Mouse (Mus musculus) kidney, adult 18-20 months (tissue): ENCODE measurements around the gene Magi3.
A peak's percentile ranks its signal among the peaks of the same experiment; 100 is the strongest.

Source experiments
- DNase-seq: peaks from one replicate; pipeline ENCODE4 v3.0.0; 2021

The Magi3 gene

GRCm38 (mm10) chr3:104189234-104189633 is 30.9 kb downstream of the Magi3 start:
- no peak for DNase-seq

DNA sequence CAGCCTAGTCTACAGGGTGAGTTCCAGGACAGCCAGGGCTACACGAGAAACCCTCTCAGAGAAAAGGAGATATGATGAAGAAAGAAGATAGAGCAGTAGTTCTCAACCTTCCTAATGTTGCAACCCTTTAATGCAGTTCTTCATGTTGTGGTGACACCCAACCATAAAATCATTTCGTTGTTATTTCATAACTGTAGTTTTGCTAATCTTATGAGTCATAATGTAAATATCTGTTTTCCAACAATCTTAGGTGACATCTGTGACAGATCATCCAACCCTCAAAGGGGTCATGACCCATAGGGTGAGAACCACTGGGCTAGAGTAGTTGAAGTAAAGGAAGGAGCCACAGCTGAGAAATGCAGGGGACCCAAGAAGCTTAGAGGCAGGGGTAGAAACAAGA is 35.9 kb downstream of the Magi3 start:
- no peak for DNase-seq

DNA sequence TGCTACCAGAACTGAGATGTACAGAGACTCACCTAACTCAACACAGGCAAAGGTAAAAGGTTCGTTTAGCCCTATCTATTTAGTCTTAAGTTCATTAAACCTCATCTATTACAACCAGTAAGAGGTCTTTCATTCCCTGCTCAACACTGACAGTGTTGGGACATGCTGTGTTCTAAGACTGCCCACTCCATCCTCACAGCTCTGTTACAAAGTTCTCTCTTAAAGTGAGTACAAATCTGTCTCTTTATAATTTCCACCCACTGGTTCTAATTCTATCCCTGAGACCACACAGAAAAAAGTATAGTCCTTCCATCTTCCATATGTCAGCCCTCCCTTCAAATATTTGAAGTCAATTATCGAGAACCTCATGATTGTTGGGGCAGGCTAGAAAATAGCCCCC is 36.5 kb downstream of the Magi3 start:
- DNase-seq: no peak

DNA sequence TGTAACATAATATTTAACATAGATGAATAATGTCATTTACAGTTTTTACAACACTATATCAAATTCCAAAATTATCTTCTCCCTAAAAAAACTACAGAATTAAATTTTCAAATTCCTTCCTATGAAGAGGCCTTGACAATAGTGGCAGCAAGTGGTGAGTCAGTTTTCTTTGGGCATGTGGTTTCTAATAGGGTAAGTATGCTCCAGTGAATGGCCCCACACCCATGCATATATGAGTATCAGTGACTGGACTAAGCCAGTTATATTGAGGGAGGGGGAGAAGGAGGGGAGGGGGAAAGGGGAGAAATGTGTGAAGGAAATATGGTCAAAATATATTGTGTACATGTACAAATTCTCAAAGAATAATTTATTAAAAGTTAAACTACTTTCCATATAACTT is 37.5 kb downstream of the Magi3 start:
- DNase-seq: no peak

DNA sequence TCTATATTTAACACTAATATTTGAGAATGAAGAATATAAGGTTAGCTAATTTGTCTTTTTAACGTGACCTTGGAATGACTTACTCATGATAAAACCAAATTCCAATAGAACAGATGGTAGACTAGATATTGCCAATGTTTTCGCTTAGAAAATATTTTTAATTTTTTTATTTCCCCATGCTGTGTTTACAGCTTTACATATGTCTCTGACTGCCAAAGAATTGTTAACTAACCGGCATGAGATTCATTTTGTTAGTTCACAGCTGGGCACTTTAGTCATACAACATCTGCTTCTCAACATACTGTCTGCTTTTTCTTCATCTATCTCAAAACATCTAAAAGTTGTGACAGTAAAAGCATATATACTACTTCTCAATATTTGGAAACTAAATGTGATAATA is 58.8 kb downstream of the Magi3 start:
- no peak for DNase-seq

- DNase-seq: no peak
These were observed 59.6 kb downstream of the Magi3 start for GRCm38 (mm10) chr3:104160603-104161002.

- no peak for DNase-seq
These were observed 70.0 kb downstream of the Magi3 start for GRCm38 (mm10) chr3:104150146-104150545.

DNA sequence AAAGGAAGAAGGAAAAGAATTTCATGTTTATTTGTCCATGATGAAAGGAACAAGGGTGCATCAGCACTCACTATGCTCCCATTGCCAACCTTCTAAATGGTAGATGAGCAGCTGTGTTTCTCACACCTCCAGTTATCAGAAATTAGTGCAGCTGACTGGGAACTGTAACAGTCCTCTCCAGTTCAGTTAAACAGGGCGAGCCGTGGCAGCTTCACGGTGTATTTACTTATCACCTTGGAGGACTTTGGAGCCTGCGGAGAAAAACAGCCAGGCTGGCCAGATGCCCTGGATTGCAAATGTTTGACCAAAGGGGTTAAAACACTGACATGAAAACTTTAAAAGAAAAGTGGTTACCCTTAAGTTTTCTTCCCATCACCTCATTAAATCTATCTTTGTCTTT is 77.8 kb downstream of the Magi3 start:
- DNase-seq: peak; percentile 85

DNA sequence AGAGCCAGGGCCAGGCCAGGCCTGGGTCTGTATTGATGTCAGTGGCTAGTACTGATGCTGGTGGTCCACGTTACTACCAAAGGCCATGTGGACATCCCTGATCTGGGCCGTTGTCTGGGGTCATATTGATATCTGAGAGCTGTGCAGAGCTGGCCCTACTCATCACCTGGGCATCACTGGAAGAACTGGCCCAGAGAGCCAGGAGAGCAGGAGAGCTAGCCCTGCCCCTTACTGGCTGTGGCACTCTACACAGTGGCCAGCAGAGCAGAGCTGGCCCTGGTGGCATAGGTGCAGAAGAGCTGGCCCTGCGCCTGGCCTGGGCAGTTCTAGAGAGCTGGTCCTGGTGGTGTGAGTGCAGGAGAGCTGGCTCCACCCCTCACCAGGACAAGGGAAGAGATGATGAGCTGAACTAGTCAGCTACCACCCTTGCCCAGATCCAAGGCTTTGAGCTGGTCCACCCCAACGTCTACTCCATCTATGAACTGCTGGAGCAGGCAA is 81.2 kb downstream of the Magi3 start:
- DNase-seq: no peak

- DNase-seq: no peak
These were observed 94.5 kb downstream of the Magi3 start for GRCm38 (mm10) chr3:104125628-104126027.

DNA sequence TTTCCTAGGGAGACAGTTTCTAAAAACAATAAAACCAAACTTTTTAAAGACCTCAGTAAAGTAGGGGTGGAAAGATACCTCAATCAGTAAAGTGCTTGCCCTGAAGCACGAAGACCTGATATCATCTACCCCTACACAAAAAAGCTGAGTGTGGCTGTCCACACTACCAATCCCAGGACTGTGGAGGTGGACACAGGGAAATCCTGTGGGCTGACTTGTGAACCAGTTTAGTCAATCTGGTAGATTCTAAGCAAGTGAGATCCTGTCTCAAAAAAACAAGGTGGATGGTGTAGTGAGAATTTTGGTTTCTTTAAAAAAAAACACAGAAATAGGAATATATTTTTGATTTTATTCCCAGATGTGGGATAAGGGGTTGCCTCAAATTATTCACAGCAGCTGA is 96.3 kb downstream of the Magi3 start:
- DNase-seq: no peak

DNA sequence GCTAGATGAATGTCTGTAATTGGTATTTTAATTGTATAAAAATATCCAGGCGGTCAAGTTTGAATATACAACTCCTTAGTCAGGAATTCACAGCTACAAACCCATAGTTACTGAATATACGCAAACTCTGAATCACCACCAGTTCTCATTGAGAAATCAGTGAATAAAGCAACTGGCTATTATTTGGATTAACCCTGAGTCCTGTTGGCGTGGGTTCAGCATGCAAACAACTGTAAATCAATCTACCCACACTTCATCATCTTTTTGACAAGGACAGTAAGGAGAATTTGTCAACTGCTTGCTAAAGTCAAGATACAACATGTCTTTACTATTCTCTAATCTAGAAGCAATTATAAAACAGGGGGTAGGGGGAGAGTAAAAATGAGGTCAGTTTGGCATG is 110.7 kb downstream of the Magi3 start:
- DNase-seq: no peak

GRCm38 (mm10) chr3:104104942-104105341 is 115.2 kb downstream of the Magi3 start:
- DNase-seq: peak; percentile 51

GRCm38 (mm10) chr3:104101721-104102120 is 118.5 kb downstream of the Magi3 start:
- DNase-seq: no peak

DNA sequence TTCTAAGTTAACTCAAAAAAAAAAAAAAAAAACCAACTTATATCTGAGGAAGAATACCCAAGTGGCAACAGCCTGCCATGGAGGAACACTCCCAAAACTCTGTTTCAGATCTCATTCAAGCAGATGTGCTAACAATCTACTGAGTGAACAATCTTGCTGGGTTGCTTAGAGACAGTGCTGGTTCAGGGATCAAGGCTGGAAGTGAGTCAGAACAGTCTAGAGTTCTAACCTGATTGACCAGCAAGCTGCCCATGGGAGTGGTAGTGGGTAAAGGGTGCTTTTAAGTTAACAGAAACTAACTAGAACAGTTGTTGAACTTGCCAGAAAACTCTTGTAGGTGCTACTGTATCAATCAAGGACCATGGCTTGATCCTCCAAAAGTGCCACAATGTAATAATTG is 118.9 kb downstream of the Magi3 start:
- no peak for DNase-seq

DNA sequence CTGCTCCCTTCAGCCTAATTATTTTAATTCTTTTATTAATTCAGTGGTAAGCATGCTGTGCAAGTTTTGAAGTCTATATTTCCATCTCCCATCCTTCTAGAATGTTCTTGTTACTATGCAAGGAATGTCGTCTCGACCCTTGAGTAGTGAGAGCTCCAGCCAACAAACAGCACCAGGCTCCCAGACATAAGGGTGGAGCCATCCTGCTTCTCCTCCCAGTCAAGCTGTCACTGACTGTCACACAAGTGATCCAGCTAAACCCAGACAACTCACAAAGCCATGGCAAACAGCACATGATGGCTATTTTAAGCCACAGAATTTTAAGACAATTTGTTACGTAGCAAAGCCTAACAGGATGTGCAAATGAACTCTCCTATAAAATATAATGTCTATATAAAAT is 124.2 kb downstream of the Magi3 start:
- DNase-seq: no peak

DNA sequence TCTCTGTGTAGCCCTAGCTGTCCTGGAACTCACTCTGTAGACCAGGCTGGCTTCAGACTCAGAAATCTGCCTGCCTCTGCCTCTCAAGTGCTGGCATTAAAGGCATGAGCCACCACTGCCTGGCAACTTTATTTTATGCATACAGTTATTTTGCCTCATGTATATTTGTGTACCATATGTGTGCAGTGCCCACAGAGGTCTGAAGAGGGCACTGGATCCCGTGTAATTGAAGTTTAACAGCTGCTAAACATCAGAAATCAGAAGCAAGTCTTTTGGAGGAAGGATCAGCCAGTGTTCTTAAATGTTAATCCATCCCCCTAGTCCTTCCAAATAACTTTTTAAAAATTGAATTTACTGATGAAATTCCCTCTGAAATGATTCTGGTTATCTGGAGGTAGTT is 125.5 kb downstream of the Magi3 start:
- no peak for DNase-seq

GRCm38 (mm10) chr3:104092759-104093158 is 127.4 kb downstream of the Magi3 start:
- DNase-seq: no peak

- DNase-seq: no peak
These were observed 138.1 kb downstream of the Magi3 start for GRCm38 (mm10) chr3:104082031-104082430.

DNA sequence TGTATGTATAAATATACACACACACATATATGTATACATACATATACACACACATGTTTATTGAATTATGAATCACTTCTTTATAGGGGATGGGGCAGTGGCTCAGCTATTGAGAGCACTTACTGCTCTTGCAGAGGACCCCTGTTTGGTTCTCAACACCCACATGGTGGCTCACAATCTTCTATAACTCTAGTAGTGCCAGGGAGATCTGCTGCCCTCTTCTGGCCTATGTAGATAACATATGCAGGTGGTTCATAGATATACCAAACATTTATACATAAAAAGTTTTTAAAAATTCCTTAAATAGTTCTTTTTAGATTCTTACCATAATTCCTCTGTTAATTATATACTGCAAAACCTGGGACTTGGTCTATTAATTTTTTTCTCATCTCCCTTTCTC is 141.4 kb downstream of the Magi3 start:
- DNase-seq: no peak

DNA sequence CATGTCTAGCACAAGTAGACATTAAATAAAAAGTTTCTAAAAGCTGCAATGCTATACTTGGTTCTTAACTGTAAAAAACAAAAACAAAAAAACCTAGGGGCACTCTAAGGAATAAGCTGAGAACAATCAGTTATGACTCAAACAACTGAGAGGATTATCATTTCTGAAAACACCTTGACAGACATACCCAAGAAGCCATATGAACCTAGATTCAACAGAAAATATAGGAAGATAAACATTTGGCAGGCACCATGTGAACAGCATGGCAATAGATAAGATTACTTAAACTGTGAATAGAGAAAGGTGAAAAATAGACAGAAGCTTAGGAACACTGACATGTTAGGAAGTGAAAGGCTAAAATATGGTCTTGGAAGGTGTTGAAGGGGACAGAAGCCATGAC is 150.8 kb downstream of the Magi3 start:
- DNase-seq: no peak

- no peak for DNase-seq
These were observed 161.1 kb downstream of the Magi3 start for GRCm38 (mm10) chr3:104059001-104059622.

DNA sequence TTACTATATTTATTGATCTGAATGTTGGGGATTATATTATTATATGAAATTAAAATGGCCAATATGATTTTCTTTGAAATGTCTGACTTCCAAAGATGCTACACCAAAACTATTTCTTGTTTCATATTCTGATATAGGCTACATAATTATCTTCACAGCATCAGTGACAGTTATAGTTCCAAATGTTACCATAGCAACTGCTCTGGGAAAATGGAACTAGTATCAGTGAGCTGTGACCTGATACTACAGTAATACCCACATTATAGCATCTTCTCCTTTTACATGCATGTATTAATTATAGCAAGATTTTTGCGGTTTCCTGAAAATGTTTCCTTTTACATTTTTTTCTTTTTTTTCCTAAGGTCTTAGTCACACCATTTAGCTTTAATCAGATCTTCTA is 187.4 kb downstream of the Magi3 start:
- DNase-seq: no peak

GRCm38 (mm10) chr3:104032086-104032485 is 188.1 kb downstream of the Magi3 start:
- no peak for DNase-seq

DNA sequence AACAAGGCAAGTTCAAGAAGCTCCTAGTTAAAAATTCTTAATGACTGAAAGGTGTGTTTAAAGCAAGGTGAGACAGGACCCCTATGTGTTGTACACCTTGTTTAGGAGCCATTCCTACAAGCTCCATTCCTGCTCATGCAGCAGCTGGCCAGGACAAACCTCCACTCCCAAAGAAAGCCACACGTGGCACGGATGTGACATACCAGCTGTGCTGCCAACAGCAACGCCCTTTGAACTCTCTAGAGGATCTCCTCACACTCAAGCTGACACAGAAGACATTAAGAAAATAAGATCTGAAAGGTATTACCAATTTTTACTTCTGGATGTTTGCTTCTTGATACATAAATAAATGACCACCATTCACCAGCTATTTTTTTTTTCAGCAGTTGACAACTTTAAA is 193.2 kb downstream of the Magi3 start:
- peak; percentile 25 for DNase-seq

GRCm38 (mm10) chr3:104020101-104020500 is 200.1 kb downstream of the Magi3 start:
- no peak for DNase-seq
